Mouse (Mus musculus) kidney, embryonic 14.5 days (tissue): ENCODE data around the gene Mtus2. TPM values are rescaled to one million over a fixed set of nuclear protein-coding genes. Genes with fewer than 3 reads are reported as not detected.
"Not testable (repeated sequence)": the region's sequence is repeated elsewhere in the genome, so short reads cannot be mapped to it uniquely, and the experiment has no call there.

Source experiments
- ATAC-seq: fragments of 200-750 bp; cut with Nextera tagmentation; 2 replicates; pipeline ENCODE4 v1.8.0; 2017; ENCODE audit warnings: moderate number of reproducible peaks, mild to moderate bottlenecking, moderate TSS enrichment, moderate library complexity; ENCODE audit not compliant: low FRiP score, low TSS enrichment
- H3K27ac ChIP-seq: fragments of 300-500 bp; sonication (generic); 2 replicates; pipeline ENCODE4 v1.5.1; 2014; ENCODE audit warnings: low read depth, mild to moderate bottlenecking, low read length, moderate library complexity, mixed read lengths
- H3K27me3 ChIP-seq: fragments of 300-500 bp; sonication (generic); 2 replicates; pipeline ENCODE4 v1.6.1; 2014; ENCODE audit warnings: mild to moderate bottlenecking, low read length; ENCODE audit not compliant: control insufficient read depth, insufficient read depth
- H3K36me3 ChIP-seq: fragments of 300-500 bp; sonication (generic); 2 replicates; pipeline ENCODE4 v1.6.1; 2014; ENCODE audit warnings: low read length, mixed read lengths; ENCODE audit not compliant: control insufficient read depth, insufficient read depth
- H3K4me1 ChIP-seq: fragments of 300-500 bp; sonication (generic); 2 replicates; pipeline ENCODE4 v1.6.1; 2014; ENCODE audit warnings: low read length, mixed read lengths; ENCODE audit not compliant: control insufficient read depth, insufficient read depth
- H3K4me2 ChIP-seq: fragments of 300-500 bp; sonication (generic); replicated peaks from 2 replicates; pipeline ENCODE4 v1.6.1; 2014; ENCODE audit warnings: low read depth, mild to moderate bottlenecking, low read length
- H3K4me3 ChIP-seq: fragments of 300-500 bp; sonication (generic); 2 replicates; pipeline ENCODE4 v1.5.1; 2014; ENCODE audit warnings: mild to moderate bottlenecking, low read length
- H3K9ac ChIP-seq: fragments of 300-500 bp; sonication (generic); 2 replicates; pipeline ENCODE4 v1.6.1; 2014; ENCODE audit warnings: low read depth, mild to moderate bottlenecking, low read length, moderate library complexity
- H3K9me3 ChIP-seq: fragments of 300-500 bp; sonication (generic); 2 replicates; pipeline ENCODE4 v1.6.1; 2016; ENCODE audit warnings: low read length; ENCODE audit not compliant: control insufficient read depth
- WGBS: fragments of 180-500 bp; shearing (Covaris S2); extraction: QIAGEN DNeasy Blood & Tissue Kit; methylation state at CpG from one replicate; pipeline ENCODE4 v1.1.7; 2014; 5-methylcytosine and 5-hydroxymethylcytosine counted together
- polyA plus RNA-seq: library from polyadenylated mRNA; unstranded; fragments of >200 nt; fragmentation: Nextera tagmentation; extraction: Ambion mirVana; gene quantifications from 2 replicates; pipeline ENCODE4 v1.2.1, GENCODE M21; 2014

Gene Mtus2
- polyA plus RNA-seq, 1 experiment from 2014 or later = 2.3 TPM

- Histone ChIP-seq H3K9ac (no peak overlapping the region), H3K27me3 (no peaks in the 10 kb centered on the region), H3K36me3 (no peaks in the 10 kb centered on the region), H3K4me2 (no peak overlapping the region), H3K4me1 (no peaks in the 10 kb centered on the region), H3K9me3 (0 out of 2 replicates have a peak, but pooled peaks cover 3% of the 10 kb centered on the region), H3K4me3 (no peak overlapping the region), H3K27ac (no peak overlapping the region)
- ATAC-seq = no peak
- 19% methylated on average over 4 of the region's 4 CpGs for WGBS
These were observed 218.0 kb downstream of the Mtus2 start for GRCm38 (mm10) chr5:148175091-148175490.

DNA sequence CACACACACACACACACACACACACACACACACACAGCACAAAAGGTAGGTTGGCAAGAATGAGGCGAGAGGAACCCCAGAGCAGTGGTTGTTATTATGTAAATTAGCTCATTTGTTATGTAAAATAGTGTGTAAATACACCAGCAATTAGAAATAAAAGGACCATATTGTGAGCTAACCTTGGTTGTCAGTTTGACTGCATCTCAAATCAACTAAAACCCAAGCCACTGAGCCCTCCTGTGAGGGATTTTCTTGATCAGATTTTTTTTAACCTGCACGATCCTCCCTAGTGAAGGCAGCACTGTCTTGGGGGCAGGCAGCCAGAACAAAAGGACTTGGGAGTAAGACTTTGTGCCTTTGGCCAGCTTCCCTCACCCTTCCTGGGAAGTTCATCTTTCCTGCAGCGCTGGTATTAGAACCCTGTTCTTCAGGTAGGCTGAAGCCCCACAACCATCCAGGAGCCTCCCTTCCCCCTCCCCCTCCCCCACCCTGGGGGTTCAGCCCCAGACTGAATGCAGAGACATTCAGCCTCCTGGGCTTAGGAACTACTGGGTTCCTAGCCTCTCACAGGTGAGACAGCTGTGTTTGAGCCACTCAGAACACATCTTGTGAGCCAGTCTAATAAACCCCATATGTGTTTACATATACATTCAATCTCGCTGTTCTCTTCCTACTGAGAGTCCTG lies 218.8 kb downstream of the Mtus2 start:
- H3K36me3 ChIP-seq = no peaks in the 10 kb centered on the region
- no peaks in the 10 kb centered on the region for H3K4me1 ChIP-seq
- H3K4me2 ChIP-seq = no peak overlapping the region
- no peak overlapping the region for H3K9ac ChIP-seq
- H3K27me3 ChIP-seq = no peaks in the 10 kb centered on the region
- no peak overlapping the region for H3K4me3 ChIP-seq
- no peak for ATAC-seq
- 0 out of 2 replicates have a peak, but pooled peaks cover 3% of the 10 kb centered on the region for H3K9me3 ChIP-seq
- WGBS = 76% methylated on average over 4 of the region's 4 CpGs
- H3K27ac ChIP-seq = no peak overlapping the region

- H3K27me3 ChIP-seq, H3K36me3 ChIP-seq, H3K4me3 ChIP-seq, H3K9ac ChIP-seq, H3K27ac ChIP-seq, ATAC-seq, H3K4me1 ChIP-seq, H3K4me2 ChIP-seq, H3K9me3 ChIP-seq: not testable (repeated sequence)
- WGBS = 93% methylated on average over 8 of the region's 8 CpGs
These were observed 219.4 kb downstream of the Mtus2 start for GRCm38 (mm10) chr5:148176539-148176938.

DNA sequence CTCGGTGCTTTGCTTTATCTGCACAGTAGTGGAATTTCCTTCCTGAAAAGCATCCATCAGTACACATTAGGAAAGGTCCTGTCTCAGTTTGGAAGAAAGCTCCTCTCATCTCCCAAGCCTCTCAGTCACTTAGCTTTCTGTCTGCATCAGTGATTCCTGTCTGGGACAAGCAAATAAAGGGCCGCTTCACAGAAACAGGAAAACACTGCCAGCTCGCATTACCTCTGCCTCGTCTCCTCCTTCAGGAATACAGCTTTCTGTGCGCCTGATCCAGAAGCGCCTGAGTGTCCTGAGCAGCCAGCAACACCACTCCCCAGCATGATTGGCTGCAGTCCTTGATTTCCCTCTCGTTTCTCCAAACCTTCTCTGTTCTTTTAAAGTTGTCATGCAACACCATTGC lies 222.1 kb downstream of the Mtus2 start:
- Histone ChIP-seq H3K36me3 (no peaks in the 10 kb centered on the region), H3K4me2 (no peak overlapping the region), H3K4me1 (no peaks in the 10 kb centered on the region), H3K9ac (no peak overlapping the region), H3K4me3 (no peak overlapping the region), H3K27ac (no peak overlapping the region), H3K9me3 (0 out of 2 replicates have a peak, but pooled peaks cover 3% of the 10 kb centered on the region), H3K27me3 (no peaks in the 10 kb centered on the region)
- WGBS = 48% methylated on average over 7 of the region's 7 CpGs
- no peak for ATAC-seq

- H3K4me1 ChIP-seq = no peaks in the 10 kb centered on the region
- 19% methylated on average over 13 of the region's 13 CpGs for WGBS
- ATAC-seq = peak; percentile 83
- no peaks in the 10 kb centered on the region for H3K27me3 ChIP-seq
- H3K27ac ChIP-seq = no peak overlapping the region; the same call in 1 of the 2 replicates
- H3K4me3 ChIP-seq = no peak overlapping the region
- no peaks in the 10 kb centered on the region for H3K36me3 ChIP-seq
- H3K9ac ChIP-seq = no peak overlapping the region
- H3K4me2 ChIP-seq = no peak overlapping the region
- H3K9me3 ChIP-seq = peaks cover 5% of the 10 kb centered on the region
These were observed 223.6 kb downstream of the Mtus2 start for GRCm38 (mm10) chr5:148180590-148181307.

- Histone ChIP-seq H3K4me1 (no peaks in the 10 kb centered on the region), H3K9ac (no peak overlapping the region), H3K27ac (no peak overlapping the region), H3K36me3 (no peaks in the 10 kb centered on the region), H3K4me3 (no peak overlapping the region), H3K4me2 (no peak overlapping the region), H3K9me3 (peaks cover 8% of the 10 kb centered on the region), H3K27me3 (no peaks in the 10 kb centered on the region)
- WGBS = 18% methylated on average over 4 of the region's 4 CpGs
- ATAC-seq = peak; percentile 69; the same call in 1 of the 2 replicates
These were observed 224.1 kb downstream of the Mtus2 start for GRCm38 (mm10) chr5:148181308-148181630.

DNA sequence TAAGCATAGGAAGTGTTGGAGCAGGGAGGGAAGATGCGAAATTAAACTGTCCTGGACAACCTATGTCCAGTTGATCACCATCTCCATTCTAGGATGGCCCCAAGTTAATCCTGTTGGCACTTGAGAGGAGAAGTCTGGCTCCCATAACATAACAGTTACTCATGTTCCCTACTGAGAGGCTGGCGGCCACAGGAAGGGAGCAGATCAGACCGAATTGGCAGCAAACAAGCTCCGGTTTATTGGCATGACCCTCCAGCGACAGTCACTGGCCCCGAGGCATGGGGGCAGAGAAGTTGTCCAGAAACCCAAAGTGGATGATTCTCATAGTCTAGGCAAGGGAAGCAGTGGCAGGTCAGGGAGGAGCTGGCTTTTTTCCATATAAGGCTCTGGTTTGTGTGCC lies 224.8 kb downstream of the Mtus2 start:
- no peaks in the 10 kb centered on the region for H3K4me1 ChIP-seq
- peaks cover 8% of the 10 kb centered on the region for H3K9me3 ChIP-seq
- ATAC-seq = no peak
- H3K4me2 ChIP-seq = no peak overlapping the region
- H3K9ac ChIP-seq = no peak overlapping the region
- H3K27me3 ChIP-seq = no peaks in the 10 kb centered on the region
- no peak overlapping the region for H3K4me3 ChIP-seq
- H3K27ac ChIP-seq = no peak overlapping the region
- H3K36me3 ChIP-seq = no peaks in the 10 kb centered on the region
- WGBS = 64% methylated on average over 6 of the region's 6 CpGs

DNA sequence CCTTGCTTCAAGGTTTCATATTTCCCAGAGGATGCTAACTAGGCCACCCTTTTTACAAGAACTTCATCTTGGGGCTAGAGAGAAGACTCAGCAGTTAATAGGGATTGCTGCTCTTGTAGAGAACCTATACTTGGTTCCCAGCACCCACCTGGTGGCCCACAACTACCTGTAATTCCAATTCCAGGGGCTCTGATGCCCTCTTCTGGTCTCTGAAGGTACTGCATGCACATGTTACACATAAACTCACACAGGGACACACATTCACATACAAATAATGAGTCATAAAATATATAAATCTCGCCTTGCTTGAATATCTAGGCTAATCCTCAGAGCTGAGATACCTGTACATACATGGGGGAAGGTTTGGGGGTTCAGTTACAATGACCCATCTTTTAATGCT lies 228.8 kb downstream of the Mtus2 start:
- H3K4me1 ChIP-seq = no peaks in the 10 kb centered on the region
- WGBS = 71% methylated on average over 1 of the region's 1 CpGs
- H3K36me3 ChIP-seq = no peaks in the 10 kb centered on the region
- no peak overlapping the region for H3K4me2 ChIP-seq
- no peak for ATAC-seq
- H3K9me3 ChIP-seq = peaks cover 6% of the 10 kb centered on the region
- H3K4me3 ChIP-seq = no peak overlapping the region
- no peak overlapping the region for H3K9ac ChIP-seq
- no peaks in the 10 kb centered on the region for H3K27me3 ChIP-seq
- H3K27ac ChIP-seq = no peak overlapping the region

DNA sequence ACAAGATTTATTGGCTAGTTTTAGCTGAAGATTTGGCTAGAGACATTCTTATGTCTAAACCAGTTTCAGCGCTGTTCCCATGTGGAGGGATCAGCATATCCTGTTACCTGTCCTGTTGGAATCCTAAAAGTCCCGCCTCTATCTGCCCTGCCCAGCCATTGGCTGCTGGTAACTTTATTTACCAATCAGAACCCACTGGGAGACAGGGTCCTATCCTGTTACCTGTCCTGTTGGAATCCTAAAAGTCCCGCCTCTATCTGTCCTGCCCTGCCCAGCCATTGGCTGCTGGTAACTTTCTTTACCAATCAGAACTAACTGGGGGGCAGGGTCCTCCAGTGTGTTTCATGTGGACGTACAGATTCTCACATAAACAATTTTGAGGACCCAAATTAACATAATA lies 234.3 kb downstream of the Mtus2 start:
- no peak overlapping the region for H3K27ac ChIP-seq
- WGBS = 31% methylated on average over 4 of the region's 4 CpGs
- no peak overlapping the region for H3K4me2 ChIP-seq
- no peaks in the 10 kb centered on the region for H3K9me3 ChIP-seq
- no peak overlapping the region for H3K4me3 ChIP-seq
- ATAC-seq = 0 out of 2 replicates have a peak, but pooled peaks have one; percentile 43
- H3K27me3 ChIP-seq = no peaks in the 10 kb centered on the region
- no peaks in the 10 kb centered on the region for H3K4me1 ChIP-seq
- no peak overlapping the region for H3K9ac ChIP-seq
- H3K36me3 ChIP-seq = no peaks in the 10 kb centered on the region
